8 mouse cellular contexts compared by ENCODE assay signal in genomic region chr1:63115540-63115939, GRCm38 (mm10). TPM values are rescaled to one million over a fixed set of nuclear protein-coding genes. Genes with fewer than 3 reads are reported as not detected.
DNase-seq lines count a peak whose midpoint lies in the region; ATAC-seq and TF ChIP-seq lines count a peak whose summit lies in the region.

No protein-coding gene starts in this region.

- no peak for TF ChIP-seq POLR2A in ES-Bruce4 (IDR thresholded peaks at IDR 0.05; ENCODE audit: insufficient read depth, low read length)

- WGBS in heart, embryonic 16.5 days, result 15% methylated on average over 3 of the region's 3 CpGs

- ATAC-seq in erythroblast, adult 5-6 weeks (replicated peaks; ENCODE audit: low FRiP score, poor library complexity, severe bottlenecking), result no peak
- no peak for ATAC-seq in heart, embryonic 16.5 days (replicated peaks; ENCODE audit: extremely low read depth, insufficient read depth, low FRiP score)

- peak overlapping the region; percentile 70 for H3K4me2 ChIP-seq in heart, embryonic 16.5 days (ENCODE audit: low read depth, low read length)

- peak overlapping the region; percentile 27 for H3K27ac ChIP-seq in ES-Bruce4 (ENCODE audit: insufficient read depth, low read length)
- H3K27ac ChIP-seq in heart, embryonic 16.5 days (ENCODE audit: low read length), result peak overlapping the region; percentile 99

- TF ChIP-seq CTCF in ES-Bruce4 (IDR thresholded peaks at IDR 0.05; ENCODE audit: low read depth, low read length), result no peak

- H3K4me3 ChIP-seq in erythroblast, embryonic 14.5 days (replicated peaks), result peak overlapping the region; percentile 67
- H3K4me3 ChIP-seq in ES-Bruce4 (ENCODE audit: low read depth, low read length), result peak overlapping the region; percentile 37
- H3K4me3 ChIP-seq in heart, embryonic 16.5 days (ENCODE audit: low read length), result peak overlapping the region; percentile 91

- peak; percentile 12 for DNase-seq in lung, postnatal 10 days
- DNase-seq in natural killer cell, adult 2 months (ENCODE audit: low spot score in 2 of 2), result no peak
- no peak for DNase-seq in left cerebral cortex, postnatal 14 days (ENCODE audit: low spot score in 2 of 2)
- no peak for DNase-seq in left cerebral cortex, adult 8-10 months (ENCODE audit: low spot score in 2 of 2)

- H3K36me3 ChIP-seq in erythroblast, embryonic 14.5 days (ENCODE audit: control insufficient read depth), result peaks cover 38% of the 10 kb centered on the region
- H3K36me3 ChIP-seq in ES-Bruce4 (ENCODE audit: control insufficient read depth, insufficient read depth, low read length, poor library complexity, severe bottlenecking), result peaks cover 15% of the 10 kb centered on the region
- H3K36me3 ChIP-seq in heart, embryonic 16.5 days (ENCODE audit: control insufficient read depth, insufficient read depth), result peaks cover 18% of the 10 kb centered on the region

- H3K9ac ChIP-seq in ES-Bruce4 (ENCODE audit: low read depth, poor library complexity, severe bottlenecking), result peak overlapping the region; percentile 100
- peak overlapping the region; percentile 100 for H3K9ac ChIP-seq in heart, embryonic 16.5 days (ENCODE audit: low read length)

- no peaks in the 10 kb centered on the region for H3K27me3 ChIP-seq in erythroblast, embryonic 14.5 days (ENCODE audit: control insufficient read depth)
- H3K27me3 ChIP-seq in ES-Bruce4 (ENCODE audit: control insufficient read depth, insufficient read depth, low read length, poor library complexity, severe bottlenecking), result no peaks in the 10 kb centered on the region
- H3K27me3 ChIP-seq in heart, embryonic 16.5 days (ENCODE audit: control insufficient read depth, insufficient read depth, low read length), result no peaks in the 10 kb centered on the region

- H3K9me3 ChIP-seq in erythroblast, embryonic 14.5 days (ENCODE audit: control insufficient read depth, low read length), result no peaks in the 10 kb centered on the region
- H3K9me3 ChIP-seq in ES-Bruce4 (replicated peaks; ENCODE audit: control insufficient read depth, insufficient read depth, low read length, poor library complexity, severe bottlenecking), result no peaks in the 10 kb centered on the region
- no peaks in the 10 kb centered on the region for H3K9me3 ChIP-seq in heart, embryonic 16.5 days (replicated peaks; ENCODE audit: control insufficient read depth, low read length)

- intact Hi-C loops in left cerebral cortex, postnatal 14 days (cut with DNase I), result no loop called here

- peaks cover 49% of the 10 kb centered on the region for H3K4me1 ChIP-seq in erythroblast, embryonic 14.5 days (ENCODE audit: control insufficient read depth)
- H3K4me1 ChIP-seq in ES-Bruce4 (ENCODE audit: control insufficient read depth, insufficient read depth, low read length), result peaks cover 3% of the 10 kb centered on the region
- peaks cover 11% of the 10 kb centered on the region for H3K4me1 ChIP-seq in heart, embryonic 16.5 days (ENCODE audit: control insufficient read depth, insufficient read depth, low read length)

- TF ChIP-seq EP300 in ES-Bruce4 (IDR thresholded peaks at IDR 0.05; ENCODE audit: insufficient read depth, low read depth, low read length), result no peak

RNA-seq across cellular contexts. Expression of gene Ino80d, which starts 1.1 kb away (rescaled TPM):
- polyA plus RNA-seq in erythroblast, embryonic 14.5 days (2012), result 0.24 and 0.26 TPM in 2 replicates
- 22.5 and 28.4 TPM in 2 replicates for total RNA-seq in erythroblast, adult 5-6 weeks (2015; ENCODE audit: low replicate concordance)
- 10.3 and 12.4 TPM in 2 replicates for total RNA-seq in erythroblast, adult 5-6 weeks (2017; ENCODE audit: low replicate concordance)
- polyA plus RNA-seq in ES-Bruce4 (2011; ENCODE audit: insufficient read depth, insufficient read length, low read depth, missing spikeins), result 31.4 and 32.5 TPM in 2 replicates
- 8.0 and 9.4 TPM in 2 replicates for polyA plus RNA-seq in heart, embryonic 16.5 days (2015; fragmentation: Nextera tagmentation; extraction: Ambion mirVana)
- 10 to 100 TPM; 27.4 to 29.6 TPM for total RNA-seq in left cerebral cortex, postnatal 14 days (2021)
- 10 to 100 TPM; 25.6 to 32.7 (median 28.8) TPM for total RNA-seq in left cerebral cortex, adult 8-10 months (2022)

Comparison
In these comparisons a context has a peak if more than half of its experiments do, and no peak if none do; other contexts are left out.
1. H3K4me3 ChIP-seq: peak in every context shown above with its lines; median percentile 91 in heart, embryonic 16.5 days; 67 in erythroblast, embryonic 14.5 days; 37 in ES-Bruce4.